Mouse (Mus musculus) lung, postnatal 25 days (tissue): ENCODE results near the gene Apoc4.

Experiments
- DNase-seq: peaks from one replicate; pipeline ENCODE4 v3.0.0; 2022; ENCODE audit warnings: low spot score

Apoc4 gene

DNA sequence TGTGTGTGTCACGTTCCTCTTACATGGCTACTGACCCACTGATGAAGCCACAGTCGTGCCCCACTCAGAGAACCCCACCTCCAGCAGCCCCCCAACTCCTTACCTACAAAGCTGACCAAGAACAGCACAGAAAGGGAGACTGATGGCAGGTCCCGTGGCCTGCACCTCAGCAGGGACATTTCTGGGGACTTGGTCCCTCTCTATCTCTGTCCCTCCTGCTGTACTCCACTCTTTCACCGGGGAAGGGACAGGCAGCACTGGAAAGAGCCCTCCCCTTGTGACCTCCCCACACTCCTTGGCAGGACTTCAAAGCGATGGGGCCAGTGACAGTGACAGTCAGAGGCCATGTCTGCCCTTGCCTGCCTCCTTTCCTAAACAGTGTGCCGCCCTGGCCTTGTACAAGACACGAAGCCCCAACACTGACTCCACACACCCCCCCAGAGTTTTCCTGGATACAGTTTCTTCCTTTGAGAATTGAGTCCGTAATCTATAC is at the start of gene Apoc4, which contains the start of gene Gm44805:
Gene Apoc4 (minus strand): TSS at position 278 of the 493 bp plus-strand sequence.
Gene Gm44805 (minus strand): TSS at position 222 of the 493 bp plus-strand sequence.
- no peak for DNase-seq

DNA sequence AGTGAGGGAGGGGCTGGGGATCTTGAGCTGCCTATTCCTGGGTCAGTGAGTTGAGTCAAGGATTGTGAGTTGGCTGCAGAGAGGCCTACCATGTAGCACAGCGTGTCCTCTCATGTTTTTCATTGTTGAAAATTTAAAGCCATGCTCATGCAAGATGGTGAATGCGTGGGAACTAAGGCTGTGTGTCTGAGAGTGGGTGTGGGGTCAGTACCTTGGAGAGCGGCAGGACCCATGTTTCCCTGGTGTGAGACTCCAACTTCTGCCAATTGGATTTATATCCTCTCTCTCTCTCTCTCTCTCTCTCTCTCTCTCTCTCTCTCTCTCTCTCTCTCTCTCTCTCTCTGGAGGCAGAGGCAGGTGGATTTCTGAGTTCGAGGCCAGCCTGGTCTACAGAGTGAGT is 45.3 kb upstream of the Apoc4 start:
- DNase-seq, result no peak

DNA sequence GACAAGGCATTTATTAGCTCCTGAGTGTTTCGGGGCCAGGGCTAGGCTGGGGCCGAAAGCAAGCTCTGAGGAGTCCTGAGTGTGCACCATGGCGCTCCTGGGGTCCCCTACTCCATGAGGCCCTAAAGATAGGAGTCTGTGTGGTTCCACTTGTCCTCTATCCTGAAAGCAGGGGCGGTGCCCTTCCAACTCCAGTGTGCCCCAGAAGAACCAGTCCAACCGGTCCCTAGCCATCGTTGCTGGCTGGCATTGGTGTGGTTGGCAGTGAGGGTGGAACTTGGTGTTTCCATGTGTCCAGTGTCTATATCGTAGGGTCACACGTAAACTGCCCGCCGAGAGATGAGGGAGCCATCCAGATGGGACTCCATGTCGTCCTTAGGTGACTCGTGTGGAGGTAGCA is 42.9 kb upstream of the Apoc4 start:
- DNase-seq, result peak; percentile 83

DNA sequence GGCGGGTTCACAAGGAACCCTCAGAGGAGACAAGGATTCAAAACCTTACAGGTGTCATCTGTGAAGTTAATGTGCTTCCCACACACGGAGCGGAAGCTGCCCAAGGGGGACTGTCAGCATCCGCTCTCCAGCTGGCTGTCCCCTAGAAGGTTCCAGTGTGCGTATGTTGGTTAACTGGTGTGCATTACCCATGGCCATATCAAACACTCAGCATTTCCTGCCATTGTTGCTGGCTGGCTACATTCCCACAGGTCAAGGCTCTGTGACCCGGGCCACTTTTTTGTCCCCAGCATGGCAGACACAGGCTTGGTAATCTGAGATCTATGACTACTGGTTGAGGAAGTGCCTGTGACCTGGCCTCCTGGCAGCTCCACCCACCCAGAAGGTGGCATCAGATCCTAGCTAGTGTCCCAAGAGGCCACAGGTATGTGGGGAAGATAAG is 41.5 kb upstream of the Apoc4 start:
- peak; percentile 70 for DNase-seq

DNA sequence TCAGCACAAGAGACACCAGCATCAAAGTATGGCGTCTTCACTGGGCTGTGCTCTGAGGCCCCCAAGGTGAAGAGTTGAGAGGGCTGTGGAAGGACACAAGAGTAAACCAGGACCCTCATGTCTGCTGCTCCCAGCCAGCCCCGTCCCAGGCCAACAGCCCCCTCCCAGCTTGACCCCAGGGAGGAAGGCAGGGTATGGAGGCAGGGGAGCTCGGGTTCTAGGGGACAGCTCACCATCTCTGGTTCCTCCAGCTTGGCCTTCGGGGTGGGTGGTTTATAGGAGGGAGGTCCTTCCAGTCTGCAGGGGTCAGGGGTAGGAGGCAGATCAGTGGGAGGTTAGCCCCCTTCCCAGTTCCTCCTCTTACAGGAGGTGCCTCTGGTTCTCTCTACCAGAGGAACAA is 37.9 kb upstream of the Apoc4 start:
- DNase-seq, result no peak

DNA sequence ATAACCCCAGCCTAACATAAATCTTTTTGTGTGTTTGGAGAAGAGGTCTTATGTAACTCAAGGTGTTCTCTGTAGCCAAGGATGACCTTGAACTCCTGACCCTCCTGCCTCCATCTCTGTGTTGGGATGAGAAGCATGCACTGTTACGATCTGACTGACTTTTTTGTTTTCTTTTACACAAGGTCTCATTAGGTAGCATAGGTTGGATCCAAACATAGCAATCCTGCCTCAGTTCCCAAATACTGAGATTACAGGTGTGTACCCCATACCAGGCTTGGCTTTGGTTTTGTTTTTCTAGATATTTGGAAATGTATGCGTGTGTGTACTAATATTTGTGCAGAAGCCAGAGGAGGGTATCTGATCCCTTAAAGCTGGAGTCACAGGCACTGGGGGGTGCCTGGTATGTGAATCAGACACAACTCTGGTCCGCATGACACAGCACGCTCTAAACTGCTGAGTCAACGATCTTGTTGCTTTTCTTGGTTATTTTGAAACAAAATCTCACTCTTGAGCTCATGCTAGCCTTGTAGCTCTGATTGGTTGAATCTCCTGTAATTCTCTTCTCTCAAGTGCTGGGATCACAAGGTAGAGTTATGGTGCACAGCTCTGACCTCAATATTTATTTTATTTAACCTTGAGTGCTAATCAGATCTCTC is 37.1 kb upstream of the Apoc4 start:
- no peak for DNase-seq

DNA sequence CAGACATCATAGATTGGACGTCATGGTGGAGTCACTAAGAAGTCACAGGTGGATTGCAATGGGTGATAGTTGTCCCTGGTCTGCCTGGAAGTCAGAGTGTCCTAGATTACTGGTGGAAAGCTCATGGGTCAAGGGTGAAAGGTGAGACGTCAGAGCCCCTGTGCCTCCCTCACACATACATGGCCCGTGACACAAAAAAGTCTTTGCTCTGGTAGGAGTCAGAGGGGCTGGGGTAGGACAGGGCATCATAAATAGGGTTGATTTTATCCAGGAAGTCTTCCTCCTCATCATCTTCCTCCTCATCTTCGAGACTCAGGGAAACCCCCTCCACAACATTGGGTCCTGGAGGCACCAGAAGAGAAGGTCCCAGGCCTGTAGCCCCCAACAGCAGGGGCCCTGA is 36.1 kb upstream of the Apoc4 start:
- DNase-seq, result no peak

DNA sequence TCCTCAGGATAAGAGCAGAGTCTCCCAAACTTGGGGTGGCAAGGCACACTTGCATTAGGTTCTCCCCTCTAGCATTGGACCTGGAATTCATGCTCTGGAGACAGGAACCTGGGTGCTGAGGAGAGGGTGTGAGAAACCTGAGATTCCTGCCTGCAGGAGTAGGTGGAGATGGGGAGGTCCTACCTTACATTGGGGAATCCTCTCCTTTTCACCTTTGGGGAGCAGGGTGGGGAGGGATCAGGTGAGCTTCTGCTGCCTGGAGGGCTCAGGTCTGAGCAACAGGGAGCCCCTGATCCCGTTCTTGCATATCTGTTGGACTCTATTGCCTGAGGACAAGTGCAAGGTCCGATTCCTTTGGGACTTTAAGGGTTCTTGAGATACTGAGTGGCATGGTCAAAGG is 35.5 kb upstream of the Apoc4 start:
- no peak for DNase-seq

DNA sequence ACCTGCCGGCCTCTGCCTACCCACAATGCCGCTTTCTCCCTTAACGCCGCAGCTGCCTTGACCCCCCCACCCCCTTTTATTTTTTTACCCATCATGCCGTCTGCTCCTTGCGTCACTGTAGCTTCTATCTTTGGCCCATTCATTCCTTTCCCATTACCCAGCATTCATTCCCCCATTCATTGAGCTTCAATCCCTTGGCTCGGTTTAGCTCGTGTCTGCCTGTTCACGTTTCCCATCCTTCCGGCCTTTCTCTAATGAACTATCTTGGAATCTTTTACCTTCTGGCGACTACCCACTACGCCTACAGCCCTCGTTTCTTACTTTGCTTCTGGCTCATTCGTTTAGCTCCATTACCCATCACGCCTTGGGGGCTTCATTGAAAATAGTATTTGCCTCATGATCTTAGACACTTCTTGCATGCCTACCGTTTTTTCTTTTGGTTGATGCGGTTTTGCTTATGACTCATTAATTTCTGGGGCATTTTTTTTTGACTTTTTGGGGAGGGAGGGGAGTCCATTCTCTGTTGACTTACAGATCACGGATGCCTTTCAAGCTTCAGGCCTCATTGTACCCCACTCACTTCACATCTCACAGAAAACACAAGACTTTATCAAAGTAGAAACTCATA is 34.9 kb upstream of the Apoc4 start:
- DNase-seq, result no peak

DNA sequence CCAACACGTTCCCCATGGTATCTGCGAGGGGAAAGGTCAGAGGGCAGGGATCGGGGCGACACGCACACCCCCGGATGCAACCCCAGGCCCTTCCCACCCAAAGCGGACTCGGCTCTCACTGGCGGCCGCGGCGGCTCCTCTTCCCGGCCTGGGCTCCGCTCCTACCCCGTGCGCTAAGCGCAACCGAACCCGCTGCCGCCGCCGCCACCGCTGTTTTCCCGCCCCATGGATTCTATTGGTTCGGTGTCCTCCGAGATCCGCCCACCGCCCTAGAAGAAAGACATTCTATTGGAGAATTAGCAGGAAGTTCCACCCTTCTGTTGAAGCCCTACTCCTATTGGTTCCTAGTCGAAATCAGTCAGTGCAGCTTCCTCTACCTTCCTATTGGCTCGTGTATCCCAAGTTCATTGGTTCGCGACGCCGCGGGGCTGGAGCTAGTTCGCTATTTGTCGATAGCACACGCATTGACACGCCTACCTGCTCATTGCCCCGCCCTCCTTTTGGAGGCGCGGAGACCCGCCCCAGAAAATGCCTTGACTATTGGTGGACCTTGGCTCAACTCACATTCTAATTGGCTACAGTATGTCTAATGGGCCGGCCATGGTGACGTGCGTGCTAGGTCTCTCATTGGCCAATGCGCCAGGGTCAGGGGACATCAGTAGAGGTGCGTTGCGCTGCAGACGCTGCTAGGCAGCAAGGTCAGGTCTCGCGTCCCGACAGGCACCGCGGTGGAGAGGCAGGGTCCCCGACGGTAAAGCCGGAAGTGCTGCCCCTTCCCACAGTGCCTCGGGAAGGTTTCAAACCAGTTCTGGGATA is 34.2 kb upstream of the Apoc4 start, which contains the start of gene Tomm40:
Gene Tomm40 (minus strand): TSS at position 200 of the 816 bp plus-strand sequence.
- DNase-seq, result peak; percentile 100

DNA sequence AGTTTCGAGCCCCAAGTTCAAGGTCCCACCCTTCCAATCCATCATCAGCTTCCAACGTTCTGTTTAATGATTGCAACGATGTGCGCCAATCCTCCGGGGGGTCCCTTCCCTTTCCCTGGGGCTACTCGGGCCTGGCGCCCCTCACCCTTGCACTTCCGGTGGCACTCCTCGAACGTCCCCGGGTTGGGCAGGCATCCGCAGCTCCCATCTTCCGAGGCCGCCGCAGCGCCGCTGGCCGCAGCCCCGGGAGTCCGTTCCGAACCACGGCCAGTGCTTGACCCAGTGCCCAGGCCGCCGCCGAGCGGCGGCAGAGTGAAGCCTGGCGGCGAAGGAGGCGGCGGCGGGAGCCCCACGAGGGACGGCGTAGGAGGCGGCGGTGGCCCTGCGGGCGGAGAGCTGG is 33.6 kb upstream of the Apoc4 start:
- no peak for DNase-seq

DNA sequence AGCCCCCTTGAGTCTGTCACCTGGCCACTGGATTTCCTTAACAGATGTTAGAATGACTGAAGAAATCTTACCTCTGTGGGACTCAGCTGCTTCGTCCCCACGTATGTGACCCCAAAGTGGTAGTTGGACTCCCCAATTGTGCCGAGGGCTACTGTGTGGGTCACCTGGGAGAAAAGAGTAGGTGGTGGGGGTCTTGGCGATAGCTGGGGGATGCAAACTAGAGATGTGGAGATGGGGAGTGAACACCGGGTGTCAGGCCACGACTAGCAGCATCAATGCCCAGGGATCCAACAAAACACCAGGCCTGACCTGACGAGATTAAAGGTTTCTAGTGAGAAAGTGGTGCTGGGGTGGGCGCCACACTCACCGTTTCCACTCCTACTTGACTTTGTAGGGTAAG is 32.3 kb upstream of the Apoc4 start:
- no peak for DNase-seq

DNA sequence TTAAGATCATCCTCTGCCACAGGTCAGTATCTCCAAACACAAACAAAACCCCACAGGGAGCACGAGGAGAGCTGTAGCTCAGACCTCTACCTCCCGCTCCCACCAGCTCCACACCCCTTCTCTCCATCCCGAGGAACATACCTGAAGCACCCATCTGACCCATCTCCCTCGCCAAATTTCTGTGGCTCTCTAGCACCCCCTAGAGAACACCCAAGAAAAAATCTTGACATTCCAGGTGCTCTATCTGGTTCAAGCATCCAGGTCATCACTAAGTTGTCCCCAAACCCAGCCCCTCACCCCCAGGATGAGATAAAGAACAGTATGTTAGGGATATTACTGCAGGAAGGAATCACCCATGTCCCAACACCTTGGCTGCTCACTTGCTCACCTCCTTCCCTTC is 31.9 kb upstream of the Apoc4 start:
- no peak for DNase-seq

DNA sequence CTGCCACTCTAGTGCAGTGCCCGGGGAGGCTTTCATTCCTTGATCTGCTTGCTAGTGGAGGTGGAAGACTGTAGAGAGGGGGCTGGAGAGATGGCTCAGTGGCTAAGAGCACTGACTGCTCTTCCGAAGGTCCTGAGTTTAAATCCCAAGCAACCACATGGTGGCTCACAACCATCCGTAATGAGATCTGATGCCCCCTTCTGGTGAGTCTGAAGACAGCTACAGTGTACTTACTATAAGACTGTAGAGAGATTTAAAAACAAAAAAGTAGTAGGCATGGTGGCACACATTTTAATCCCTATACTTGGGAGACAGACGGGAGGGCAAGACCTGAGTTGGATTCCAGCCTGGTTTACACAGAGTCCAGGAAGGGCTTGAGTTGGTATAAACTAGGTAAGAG is 31.1 kb upstream of the Apoc4 start:
- DNase-seq, result no peak

DNA sequence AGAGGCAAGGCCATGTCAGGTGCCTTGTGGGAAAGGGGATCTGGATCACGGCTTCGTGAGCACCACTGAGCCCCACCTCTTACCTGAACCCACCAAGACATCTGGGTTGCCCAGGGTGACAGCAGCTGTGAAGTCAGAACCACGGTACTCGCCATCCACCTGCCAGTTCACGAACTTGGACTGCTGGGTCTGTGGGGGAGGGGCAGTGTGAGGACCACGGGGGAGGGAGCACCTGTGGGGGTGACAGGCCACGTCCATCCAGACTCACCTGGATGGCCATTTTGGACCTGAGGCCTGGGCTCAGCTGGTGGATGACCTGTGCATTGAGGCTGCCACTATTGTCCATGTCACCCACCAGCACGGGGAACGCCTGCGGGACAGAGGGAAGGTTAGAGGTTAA is 29.4 kb upstream of the Apoc4 start:
- DNase-seq, result no peak

DNA sequence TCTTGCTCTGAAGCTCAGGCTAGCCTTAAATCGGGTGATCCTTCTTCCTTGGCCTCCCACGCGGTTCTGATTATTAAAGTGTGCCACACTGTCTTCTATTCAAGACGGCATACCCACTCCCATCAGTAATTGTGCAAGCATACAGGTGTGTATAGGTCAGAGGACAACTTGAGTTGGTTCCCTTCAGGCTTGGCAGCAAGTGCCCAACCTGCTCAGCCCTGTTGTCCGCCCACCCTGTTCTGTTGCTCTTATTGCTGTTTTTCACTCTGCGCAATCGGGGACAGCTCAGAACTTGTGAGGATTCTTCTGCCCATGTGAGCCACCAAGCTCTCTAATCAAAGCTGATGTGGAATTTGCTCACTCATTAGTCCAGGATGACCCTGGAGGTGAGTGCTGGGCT is 24.0 kb upstream of the Apoc4 start:
- no peak for DNase-seq

DNA sequence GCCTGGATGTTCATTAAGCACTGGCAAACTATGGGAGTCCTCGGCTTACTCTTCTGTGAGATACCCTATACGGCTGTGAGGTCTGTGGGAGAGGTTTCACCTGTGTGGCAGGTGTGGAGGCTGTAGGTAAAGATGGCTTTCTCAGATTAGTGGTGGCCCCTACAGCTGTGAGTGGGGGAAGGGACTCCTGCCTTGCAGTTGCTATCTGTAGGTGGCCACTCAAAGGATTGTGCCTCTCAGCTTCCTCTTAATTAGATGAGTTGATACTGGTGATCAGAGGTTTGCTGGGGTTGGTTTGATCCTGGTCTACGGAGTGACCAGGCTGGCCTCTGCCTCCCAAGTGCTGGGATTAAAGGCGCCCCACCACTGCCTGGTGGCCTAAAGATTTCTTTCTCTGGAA is 23.2 kb upstream of the Apoc4 start:
- no peak for DNase-seq

DNA sequence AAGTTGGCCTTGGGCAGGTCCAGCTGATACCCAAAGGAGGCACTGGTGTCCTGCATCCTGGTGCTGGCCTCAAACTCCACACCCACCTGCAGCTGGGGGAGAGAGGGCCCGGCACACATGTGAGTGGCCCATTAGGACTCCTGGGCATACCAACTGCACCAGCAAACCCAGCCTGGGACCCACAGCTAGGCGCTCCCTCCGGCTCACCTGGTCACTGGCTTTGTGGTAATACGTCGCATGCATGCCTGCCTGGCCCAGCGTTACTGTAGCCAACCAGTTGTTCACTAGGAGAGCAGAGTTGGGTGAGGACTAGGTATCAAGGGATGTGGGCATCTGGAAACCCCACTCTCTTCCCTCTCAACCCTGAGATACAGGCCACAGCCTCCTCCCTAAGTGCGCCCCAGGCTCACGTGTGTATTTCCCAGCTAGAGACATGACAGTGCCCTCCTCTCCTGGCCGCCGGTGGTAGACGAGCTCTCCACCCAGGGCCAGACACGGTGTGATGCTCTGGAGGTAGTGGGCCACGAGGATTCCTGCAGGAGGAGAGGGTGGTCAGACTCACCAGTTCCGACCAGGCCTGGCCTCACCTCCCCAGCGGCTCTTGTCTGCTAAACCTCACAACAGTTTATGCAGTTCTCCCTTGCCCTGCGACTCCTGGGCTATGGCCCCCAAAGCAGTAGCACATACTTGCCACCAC is 21.7 kb upstream of the Apoc4 start:
- DNase-seq, result no peak

DNA sequence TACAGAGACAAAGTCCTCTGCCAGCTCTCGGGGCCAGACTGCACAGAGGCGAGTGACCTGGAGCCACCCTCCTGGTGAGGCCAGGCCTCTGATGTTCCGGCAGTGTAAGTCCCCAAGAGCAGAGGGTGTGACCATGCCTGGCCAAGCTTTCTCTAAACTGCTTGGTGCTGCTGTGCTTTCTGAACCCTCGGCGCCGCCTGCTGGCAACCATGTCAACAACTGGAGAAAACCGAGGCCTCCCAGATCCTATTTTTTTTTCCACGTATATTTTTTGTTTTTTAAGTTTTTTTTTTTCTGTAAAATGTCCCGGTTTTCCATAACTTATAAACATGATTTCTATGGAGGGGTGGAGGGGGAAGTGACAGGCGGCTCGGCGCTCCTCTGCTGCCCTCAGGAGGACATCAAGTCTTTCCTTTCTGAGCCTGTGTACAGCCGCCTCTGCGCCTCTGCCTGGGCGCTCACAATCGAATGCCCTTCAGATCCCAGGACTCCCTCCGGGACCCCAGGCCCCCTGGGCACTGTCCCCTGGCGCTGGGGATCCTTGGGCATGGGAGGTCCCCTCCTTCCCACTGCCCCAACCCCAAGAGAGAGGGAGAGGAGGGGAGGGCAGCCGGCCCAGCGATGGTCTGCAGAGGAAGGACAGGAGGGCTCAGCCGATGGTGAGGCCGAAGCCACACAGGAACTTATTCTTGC is 19.9 kb upstream of the Apoc4 start:
- peak; percentile 81 for DNase-seq

DNA sequence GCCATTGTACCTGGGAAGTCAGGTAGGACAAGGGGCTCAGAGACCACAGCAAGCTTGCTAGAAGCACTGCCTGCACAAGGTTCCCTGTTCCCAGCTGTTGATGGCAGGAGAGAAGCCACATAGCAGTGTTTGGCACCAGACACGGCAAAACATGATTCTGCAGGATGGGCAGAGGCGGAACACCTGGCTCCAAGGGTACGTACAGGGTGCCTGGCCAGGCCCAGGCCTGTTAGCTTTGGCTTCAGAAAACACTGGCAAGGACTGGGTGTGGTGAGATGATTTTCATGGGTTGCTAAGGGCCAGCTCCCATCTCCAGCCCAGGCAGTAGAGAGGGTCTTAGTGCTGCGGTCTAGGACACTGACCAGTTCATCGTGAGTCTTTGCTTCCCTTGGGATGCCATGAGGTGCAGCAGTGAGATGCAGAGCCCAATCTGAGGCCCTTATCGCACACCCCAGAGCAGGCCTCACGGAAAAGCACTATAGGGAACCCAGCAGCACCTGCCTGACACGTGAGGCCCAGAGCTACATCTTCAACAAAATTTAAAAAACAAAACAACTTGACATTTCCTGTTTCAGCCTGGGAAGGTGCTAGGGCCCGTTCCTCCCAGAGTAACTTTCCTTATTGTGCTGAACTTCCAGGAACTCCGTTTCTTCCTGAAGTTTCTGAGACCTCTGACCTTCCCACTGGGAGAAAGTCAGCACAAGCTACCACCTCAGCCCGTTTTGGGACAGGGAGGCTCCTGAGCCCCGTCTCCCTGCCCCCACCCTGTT is 19.2 kb upstream of the Apoc4 start:
- DNase-seq, result no peak

DNA sequence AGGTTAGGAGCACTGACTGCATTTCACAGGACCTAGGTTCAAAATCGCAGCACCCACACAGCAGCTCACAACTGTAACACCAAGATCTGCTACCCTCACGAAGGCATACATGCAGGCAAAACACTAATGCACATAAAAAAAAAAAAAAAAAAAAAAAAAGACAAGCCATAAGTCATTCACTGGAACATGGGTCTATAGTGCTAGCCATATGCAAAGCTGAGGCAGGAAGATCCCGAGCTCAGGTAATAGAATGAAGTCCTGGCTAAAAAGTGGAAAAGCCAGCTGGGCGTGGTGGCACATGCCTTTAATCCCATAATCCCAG is 18.5 kb upstream of the Apoc4 start:
- no peak for DNase-seq
